Mouse (Mus musculus) 416B (cell line): ENCODE results near the gene Smpd3.
A peak's percentile ranks its signal among the peaks of the same experiment; 100 is the strongest.

Experiments
- DNase-seq: peaks from one replicate; pipeline ENCODE4 v3.0.0; 2011; ENCODE audit warnings: low read depth

The Smpd3 gene

DNA sequence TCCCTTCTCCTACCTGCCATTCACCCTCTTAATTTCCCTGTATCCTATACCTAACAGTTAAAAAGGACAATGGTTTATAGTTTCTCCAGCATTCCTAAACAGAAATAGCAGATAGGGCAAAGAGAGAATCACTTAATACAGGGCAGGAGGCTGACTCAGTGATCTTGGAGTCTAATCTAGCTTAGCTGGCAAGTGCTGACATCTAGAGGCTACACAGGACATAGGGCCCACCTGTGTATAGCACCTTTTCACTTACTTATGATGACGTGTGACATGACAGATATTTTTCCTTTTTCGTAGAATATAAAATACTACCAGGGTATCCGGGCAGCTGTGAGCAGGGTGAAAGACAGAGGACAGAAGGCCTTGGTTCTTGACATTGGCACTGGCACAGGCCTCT, 118.2 kb downstream of the Smpd3 start:
- DNase-seq: no peak

DNA sequence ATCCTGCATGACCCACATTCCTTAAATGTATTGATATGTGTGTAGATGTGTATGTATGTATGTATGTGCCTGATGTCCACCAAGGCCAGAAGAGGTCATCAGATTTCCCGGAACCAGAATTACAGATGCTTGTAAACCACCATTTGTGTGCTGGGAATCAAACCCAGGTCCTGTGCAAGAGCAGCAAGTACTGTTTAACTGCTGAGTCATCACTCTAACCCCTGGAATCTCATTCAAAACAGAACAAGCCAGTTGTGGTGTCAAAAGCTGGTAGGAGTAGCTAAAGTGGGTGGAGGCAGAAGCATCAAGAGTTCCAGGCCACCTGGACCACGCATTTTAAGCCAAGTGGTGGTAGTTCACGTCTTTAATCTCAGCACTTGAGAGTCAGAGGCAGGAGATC, 123.8 kb downstream of the Smpd3 start:
- no peak for DNase-seq

GRCm38 (mm10) chr8:106211421-106211820, 126.4 kb downstream of the Smpd3 start:
- DNase-seq: peak; percentile 56

- DNase-seq: peak; percentile 91
Observed at GRCm38 (mm10) chr8:106210821-106211345, 126.9 kb downstream of the Smpd3 start, which contains the start of the genes Slc7a6os and Prmt7. Gene Slc7a6os, minus strand, starts transcription at chr8:106210935. Gene Prmt7, plus strand, starts transcription at chr8:106210936.

DNA sequence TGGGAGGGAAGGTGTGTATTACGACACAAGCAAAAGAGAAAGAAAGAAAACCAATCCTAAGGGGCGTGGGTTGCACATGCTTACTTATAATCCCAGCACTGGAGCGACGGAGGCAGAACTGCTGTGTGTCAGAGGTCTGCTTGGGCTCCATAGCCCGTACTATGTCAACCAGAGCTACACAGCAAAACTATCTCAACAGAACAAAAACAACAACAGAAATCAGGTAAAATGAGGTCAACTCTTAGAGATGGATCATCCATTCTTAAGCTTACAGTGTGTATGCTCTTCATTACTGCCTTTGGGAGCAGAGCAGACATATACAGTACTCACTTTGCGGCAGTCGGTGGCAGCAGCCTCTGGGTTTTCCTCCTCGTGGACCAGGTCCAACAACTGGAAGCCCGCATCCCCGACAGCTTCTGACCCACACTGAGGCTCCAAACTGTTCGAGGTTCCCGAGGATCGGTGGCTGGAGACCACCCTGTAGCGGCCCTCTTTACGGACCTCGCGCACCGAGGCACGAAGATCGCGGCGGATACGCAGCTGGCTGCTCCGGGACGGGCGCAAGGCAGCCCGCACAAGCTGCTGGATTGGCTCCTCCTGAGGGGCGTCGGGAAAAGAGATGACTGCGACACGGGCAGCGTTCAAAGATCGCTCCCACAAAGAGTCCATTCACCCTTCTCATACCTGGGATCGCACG, 127.6 kb downstream of the Smpd3 start:
- DNase-seq: peak; percentile 72
